Mouse (Mus musculus): ENCODE results near the gene Lmnb2. TPM values are rescaled to one million over a fixed set of nuclear protein-coding genes. Genes with fewer than 3 reads are reported as not detected.

The Lmnb2 gene
- polyA plus RNA-seq (2015; fragmentation: Nextera tagmentation; extraction: Ambion mirVana), result 38.6 and 41.0 TPM in 2 replicates

GRCm38 (mm10) chr10:80917779-80918434, at the start of gene Lmnb2:
Gene Lmnb2 (minus strand): TSS chr10:80918245.
- peak; percentile 57 for ATAC-seq
- H3K27ac ChIP-seq (ENCODE audit: low read length), result peak within 1 kb of the TSS; percentile 84
- WGBS, result under 1% methylated on average over 61 of the region's 61 CpGs

GRCm38 (mm10) chr10:80967101-80967656, 49.1 kb upstream of the Lmnb2 start:
- H3K4me3 ChIP-seq (ENCODE audit: low read length), result no peak overlapping the region
- ATAC-seq, result no peak
- peaks cover 2% of the 10 kb centered on the region; the same call in 1 of the 2 replicates for H3K9me3 ChIP-seq (ENCODE audit: control insufficient read depth, low read length)
- WGBS, result 47% methylated on average over 3 of the region's 3 CpGs
- no peaks in the 10 kb centered on the region for H3K36me3 ChIP-seq (ENCODE audit: control insufficient read depth, insufficient read depth, low read length)
- no peak overlapping the region for H3K4me2 ChIP-seq (ENCODE audit: low read depth, low read length)
- H3K4me1 ChIP-seq (ENCODE audit: control insufficient read depth, insufficient read depth, low read length), result peaks cover 45% of the 10 kb centered on the region
- no peak overlapping the region for H3K27ac ChIP-seq (ENCODE audit: low read length)
- no peaks in the 10 kb centered on the region for H3K27me3 ChIP-seq (replicated peaks; ENCODE audit: control insufficient read depth, insufficient read depth, low read length)
- 0 out of 2 replicates have a peak overlapping the region, but pooled peaks have one; percentile 13 for H3K9ac ChIP-seq (ENCODE audit: low read depth, low read length)

More at GRCm38 (mm10) chr10:80917779-80918434, at the start of gene Lmnb2:
- Histone ChIP-seq H3K27me3 (replicated peaks; ENCODE audit: control insufficient read depth, insufficient read depth, low read length) (no peaks in the 10 kb centered on the region), H3K36me3 (ENCODE audit: control insufficient read depth, insufficient read depth, low read length) (0 out of 2 replicates have a peak, but pooled peaks cover under 1% of the 10 kb centered on the region), H3K4me3 (ENCODE audit: low read length) (peak within 1 kb of the TSS; percentile 94), H3K9ac (ENCODE audit: low read depth, low read length) (peak within 1 kb of the TSS; percentile 95), H3K4me2 (ENCODE audit: low read depth, low read length) (peak within 1 kb of the TSS; percentile 97), H3K9me3 (ENCODE audit: control insufficient read depth, low read length) (no peaks in the 10 kb centered on the region), H3K4me1 (ENCODE audit: control insufficient read depth, insufficient read depth, low read length) (peaks cover 37% of the 10 kb centered on the region)

GRCm38 (mm10) chr10:80966296-80966695, 48.3 kb upstream of the Lmnb2 start:
- Histone ChIP-seq H3K4me3 (ENCODE audit: low read length) (no peak overlapping the region), H3K36me3 (ENCODE audit: control insufficient read depth, insufficient read depth, low read length) (no peaks in the 10 kb centered on the region), H3K27me3 (replicated peaks; ENCODE audit: control insufficient read depth, insufficient read depth, low read length) (no peaks in the 10 kb centered on the region), H3K4me2 (ENCODE audit: low read depth, low read length) (no peak overlapping the region), H3K9ac (ENCODE audit: low read depth, low read length) (no peak overlapping the region), H3K9me3 (ENCODE audit: control insufficient read depth, low read length) (peaks cover 2% of the 10 kb centered on the region; the same call in 1 of the 2 replicates), H3K4me1 (ENCODE audit: control insufficient read depth, insufficient read depth, low read length) (peaks cover 40% of the 10 kb centered on the region), H3K27ac (ENCODE audit: low read length) (no peak overlapping the region)
- no peak for ATAC-seq
- 41% methylated on average over 12 of the region's 12 CpGs for WGBS

GRCm38 (mm10) chr10:80963031-80963975, 45.3 kb upstream of the Lmnb2 start:
- Histone ChIP-seq H3K9me3 (ENCODE audit: control insufficient read depth, low read length) (no peaks in the 10 kb centered on the region), H3K27ac (ENCODE audit: low read length) (peak overlapping the region; percentile 19), H3K4me3 (ENCODE audit: low read length) (no peak overlapping the region), H3K9ac (ENCODE audit: low read depth, low read length) (0 out of 2 replicates have a peak overlapping the region, but pooled peaks have one; percentile 28), H3K4me2 (ENCODE audit: low read depth, low read length) (no peak overlapping the region), H3K4me1 (ENCODE audit: control insufficient read depth, insufficient read depth, low read length) (peaks cover 44% of the 10 kb centered on the region), H3K36me3 (ENCODE audit: control insufficient read depth, insufficient read depth, low read length) (no peaks in the 10 kb centered on the region), H3K27me3 (replicated peaks; ENCODE audit: control insufficient read depth, insufficient read depth, low read length) (no peaks in the 10 kb centered on the region)
- 52% methylated on average over 12 of the region's 12 CpGs for WGBS
- ATAC-seq, result no peak

GRCm38 (mm10) chr10:80962585-80962984, 44.5 kb upstream of the Lmnb2 start:
- H3K4me1 ChIP-seq (ENCODE audit: control insufficient read depth, insufficient read depth, low read length), result peaks cover 44% of the 10 kb centered on the region
- H3K27ac ChIP-seq (ENCODE audit: low read length), result peak overlapping the region; percentile 84
- H3K9ac ChIP-seq (ENCODE audit: low read depth, low read length), result no peak overlapping the region
- H3K36me3 ChIP-seq (ENCODE audit: control insufficient read depth, insufficient read depth, low read length), result no peaks in the 10 kb centered on the region
- no peak overlapping the region for H3K4me2 ChIP-seq (ENCODE audit: low read depth, low read length)
- no peaks in the 10 kb centered on the region for H3K27me3 ChIP-seq (replicated peaks; ENCODE audit: control insufficient read depth, insufficient read depth, low read length)
- ATAC-seq, result no peak
- H3K4me3 ChIP-seq (ENCODE audit: low read length), result no peak overlapping the region
- H3K9me3 ChIP-seq (ENCODE audit: control insufficient read depth, low read length), result no peaks in the 10 kb centered on the region
- WGBS, result 52% methylated on average over 5 of the region's 5 CpGs

- 34% methylated on average over 10 of the region's 10 CpGs for WGBS
- peak; percentile 61 for ATAC-seq
- peak overlapping the region; percentile 84 for H3K27ac ChIP-seq (ENCODE audit: low read length)
- H3K4me2 ChIP-seq (ENCODE audit: low read depth, low read length), result no peak overlapping the region
- no peaks in the 10 kb centered on the region for H3K9me3 ChIP-seq (ENCODE audit: control insufficient read depth, low read length)
- H3K4me1 ChIP-seq (ENCODE audit: control insufficient read depth, insufficient read depth, low read length), result peaks cover 40% of the 10 kb centered on the region
- no peak overlapping the region for H3K4me3 ChIP-seq (ENCODE audit: low read length)
- no peaks in the 10 kb centered on the region for H3K36me3 ChIP-seq (ENCODE audit: control insufficient read depth, insufficient read depth, low read length)
- no peak overlapping the region for H3K9ac ChIP-seq (ENCODE audit: low read depth, low read length)
- no peaks in the 10 kb centered on the region for H3K27me3 ChIP-seq (replicated peaks; ENCODE audit: control insufficient read depth, insufficient read depth, low read length)
Observed at GRCm38 (mm10) chr10:80962051-80962472, 44.0 kb upstream of the Lmnb2 start.

GRCm38 (mm10) chr10:80960551-80961508, 42.8 kb upstream of the Lmnb2 start:
- no peak overlapping the region for H3K4me3 ChIP-seq (ENCODE audit: low read length)
- peak; percentile 60 for ATAC-seq
- no peaks in the 10 kb centered on the region for H3K27me3 ChIP-seq (replicated peaks; ENCODE audit: control insufficient read depth, insufficient read depth, low read length)
- H3K4me2 ChIP-seq (ENCODE audit: low read depth, low read length), result no peak overlapping the region
- H3K9ac ChIP-seq (ENCODE audit: low read depth, low read length), result no peak overlapping the region
- WGBS, result 13% methylated on average over 16 of the region's 16 CpGs
- no peaks in the 10 kb centered on the region for H3K9me3 ChIP-seq (ENCODE audit: control insufficient read depth, low read length)
- peak overlapping the region; percentile 88 for H3K27ac ChIP-seq (ENCODE audit: low read length)
- H3K36me3 ChIP-seq (ENCODE audit: control insufficient read depth, insufficient read depth, low read length), result no peaks in the 10 kb centered on the region
- peaks cover 29% of the 10 kb centered on the region for H3K4me1 ChIP-seq (ENCODE audit: control insufficient read depth, insufficient read depth, low read length)

- no peaks in the 10 kb centered on the region for H3K36me3 ChIP-seq (ENCODE audit: control insufficient read depth, insufficient read depth, low read length)
- H3K27me3 ChIP-seq (replicated peaks; ENCODE audit: control insufficient read depth, insufficient read depth, low read length), result no peaks in the 10 kb centered on the region
- H3K4me3 ChIP-seq (ENCODE audit: low read length), result no peak overlapping the region
- H3K27ac ChIP-seq (ENCODE audit: low read length), result no peak overlapping the region
- H3K9ac ChIP-seq (ENCODE audit: low read depth, low read length), result no peak overlapping the region
- WGBS, result 92% methylated on average over 5 of the region's 5 CpGs
- H3K4me1 ChIP-seq (ENCODE audit: control insufficient read depth, insufficient read depth, low read length), result peaks cover 37% of the 10 kb centered on the region
- no peak overlapping the region for H3K4me2 ChIP-seq (ENCODE audit: low read depth, low read length)
- ATAC-seq, result no peak
- no peaks in the 10 kb centered on the region for H3K9me3 ChIP-seq (ENCODE audit: control insufficient read depth, low read length)
Observed at GRCm38 (mm10) chr10:80958979-80959637, 41.1 kb upstream of the Lmnb2 start.
